Mouse (Mus musculus): ENCODE data around the gene F12. TPM values are rescaled to one million over a fixed set of nuclear protein-coding genes. Genes with fewer than 3 reads are reported as not detected.

F12 gene
- polyA plus RNA-seq (2014; fragmentation: Illumina TruSeq; extraction: RNeasy Lipid Tissue Mini Kit (QIAGEN cat#74804); ENCODE audit: insufficient read depth, low read depth, low replicate concordance) = 0.11 TPM

GRCm38 (mm10) chr13:55426613-55427012, at the start of gene F12:
Gene F12 (minus strand): TSS chr13:55426793.

GRCm38 (mm10) chr13:55464027-55464884, 37.7 kb upstream of the F12 start, which contains the start of gene Prr7:
Gene Prr7 (plus strand): TSS chr13:55464267.

GRCm38 (mm10) chr13:55444937-55445315, 18.3 kb upstream of the F12 start, which contains the start of gene Grk6:
Gene Grk6 (plus strand): TSS chr13:55445072.

DNA sequence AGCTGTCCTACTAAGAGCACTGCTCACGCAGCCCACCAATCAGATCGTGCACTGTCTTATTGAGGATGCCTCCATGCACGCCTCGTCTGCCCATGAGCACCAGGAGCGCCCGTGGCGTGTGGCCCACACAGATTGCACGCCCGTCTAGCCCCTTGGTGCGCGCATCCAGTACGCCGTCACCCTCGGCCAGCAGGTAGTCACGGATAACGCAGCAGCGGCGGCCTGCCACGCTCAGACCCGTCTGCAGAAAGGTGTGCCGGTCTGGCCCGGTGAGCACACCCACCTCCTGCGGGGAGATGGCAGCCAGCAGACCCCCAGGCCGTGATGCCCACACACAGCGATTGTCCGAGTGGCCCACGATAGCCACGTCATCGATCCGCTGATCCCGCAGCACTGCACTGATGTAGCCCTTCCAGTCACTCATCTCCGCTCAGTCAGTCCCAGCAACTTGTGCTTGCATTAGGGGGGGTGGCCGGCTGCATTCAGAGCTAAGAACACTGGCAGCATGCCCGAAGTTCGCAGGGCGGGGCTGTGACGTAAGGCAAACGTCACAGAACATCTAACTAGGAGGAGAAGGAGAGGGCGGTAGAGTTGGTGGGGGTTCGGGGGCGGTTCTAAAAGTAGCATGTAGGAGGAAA, 11.7 kb downstream of the F12 start, which contains the start of gene Pfn3:
Pfn3 (minus strand) TSS at position 490 of the 638 bp plus-strand sequence.

DNA sequence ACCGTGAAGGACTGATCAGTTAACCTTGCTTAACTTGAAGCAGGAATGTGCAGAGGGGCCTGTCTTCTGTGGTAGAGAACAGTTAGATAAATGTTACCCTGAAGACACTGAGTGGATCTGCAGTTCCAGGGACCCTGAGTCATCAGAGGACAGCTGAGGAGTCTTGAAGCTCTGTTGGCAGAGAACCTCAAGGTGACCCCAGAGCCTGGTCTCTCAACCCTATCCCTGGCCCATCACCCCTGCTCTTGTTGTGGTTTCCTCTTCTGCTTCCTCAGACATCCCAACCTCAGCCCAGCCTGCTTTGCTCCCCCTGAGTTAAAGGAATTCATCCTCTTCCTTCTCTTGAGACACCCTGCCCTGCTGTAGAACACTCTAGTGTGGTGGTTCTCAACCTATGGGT, 28.5 kb downstream of the F12 start, which contains the start of gene Slc34a1:
Slc34a1 (plus strand) TSS at position 100 of the 400 bp plus-strand sequence.

GRCm38 (mm10) chr13:55369531-55370114, 57.0 kb downstream of the F12 start, which contains the start of gene Rgs14:
Gene Rgs14 (plus strand): TSS chr13:55369732.

Other genes with a start within 250 kb of the F12 start
- gene Nsd1, start 217.0 kb downstream of the F12 start, polyA plus RNA-seq (2014; fragmentation: Illumina TruSeq; extraction: RNeasy Lipid Tissue Mini Kit (QIAGEN cat#74804); ENCODE audit: insufficient read depth, low read depth, low replicate concordance) = 12.2 TPM
- gene Prelid1, start 106.3 kb downstream of the F12 start, polyA plus RNA-seq (2014; fragmentation: Illumina TruSeq; extraction: RNeasy Lipid Tissue Mini Kit (QIAGEN cat#74804); ENCODE audit: insufficient read depth, low read depth, low replicate concordance) = 118 TPM
- 54.5 TPM for gene Rab24, start 104.8 kb downstream of the F12 start, polyA plus RNA-seq (2014; fragmentation: Illumina TruSeq; extraction: RNeasy Lipid Tissue Mini Kit (QIAGEN cat#74804); ENCODE audit: insufficient read depth, low read depth, low replicate concordance)
- gene Mxd3, start 97.0 kb downstream of the F12 start, polyA plus RNA-seq (2014; fragmentation: Illumina TruSeq; extraction: RNeasy Lipid Tissue Mini Kit (QIAGEN cat#74804); ENCODE audit: insufficient read depth, low read depth, low replicate concordance) = 1.1 TPM
- gene Lman2, start 64.0 kb downstream of the F12 start, polyA plus RNA-seq (2014; fragmentation: Illumina TruSeq; extraction: RNeasy Lipid Tissue Mini Kit (QIAGEN cat#74804); ENCODE audit: insufficient read depth, low read depth, low replicate concordance) = 46.3 TPM
- 6.5 TPM for gene Rgs14, start 57.1 kb downstream of the F12 start, polyA plus RNA-seq (2014; fragmentation: Illumina TruSeq; extraction: RNeasy Lipid Tissue Mini Kit (QIAGEN cat#74804); ENCODE audit: insufficient read depth, low read depth, low replicate concordance)
- gene Slc34a1, start 28.6 kb downstream of the F12 start, polyA plus RNA-seq (2014; fragmentation: Illumina TruSeq; extraction: RNeasy Lipid Tissue Mini Kit (QIAGEN cat#74804); ENCODE audit: insufficient read depth, low read depth, low replicate concordance) = not detected
- gene Pfn3, start 11.6 kb downstream of the F12 start, polyA plus RNA-seq (2014; fragmentation: Illumina TruSeq; extraction: RNeasy Lipid Tissue Mini Kit (QIAGEN cat#74804); ENCODE audit: insufficient read depth, low read depth, low replicate concordance) = not detected
- gene Grk6, start 18.3 kb upstream of the F12 start, polyA plus RNA-seq (2014; fragmentation: Illumina TruSeq; extraction: RNeasy Lipid Tissue Mini Kit (QIAGEN cat#74804); ENCODE audit: insufficient read depth, low read depth, low replicate concordance) = 26.2 TPM
- 1.3 TPM for gene Prr7, start 37.5 kb upstream of the F12 start, polyA plus RNA-seq (2014; fragmentation: Illumina TruSeq; extraction: RNeasy Lipid Tissue Mini Kit (QIAGEN cat#74804); ENCODE audit: insufficient read depth, low read depth, low replicate concordance)
- 5.0 TPM for gene Dbn1, start 61.3 kb upstream of the F12 start, polyA plus RNA-seq (2014; fragmentation: Illumina TruSeq; extraction: RNeasy Lipid Tissue Mini Kit (QIAGEN cat#74804); ENCODE audit: insufficient read depth, low read depth, low replicate concordance)
- gene Pdlim7, start 86.9 kb upstream of the F12 start, polyA plus RNA-seq (2014; fragmentation: Illumina TruSeq; extraction: RNeasy Lipid Tissue Mini Kit (QIAGEN cat#74804); ENCODE audit: insufficient read depth, low read depth, low replicate concordance) = 31.3 TPM
- gene Dok3, start 102.5 kb upstream of the F12 start, polyA plus RNA-seq (2014; fragmentation: Illumina TruSeq; extraction: RNeasy Lipid Tissue Mini Kit (QIAGEN cat#74804); ENCODE audit: insufficient read depth, low read depth, low replicate concordance) = 17.2 TPM
- 22.7 TPM for gene Ddx41, start 109.9 kb upstream of the F12 start, polyA plus RNA-seq (2014; fragmentation: Illumina TruSeq; extraction: RNeasy Lipid Tissue Mini Kit (QIAGEN cat#74804); ENCODE audit: insufficient read depth, low read depth, low replicate concordance)
- 54.6 TPM for gene Fam193b, start 144.3 kb upstream of the F12 start, polyA plus RNA-seq (2014; fragmentation: Illumina TruSeq; extraction: RNeasy Lipid Tissue Mini Kit (QIAGEN cat#74804); ENCODE audit: insufficient read depth, low read depth, low replicate concordance)
- gene Tmed9, start 146.9 kb upstream of the F12 start, polyA plus RNA-seq (2014; fragmentation: Illumina TruSeq; extraction: RNeasy Lipid Tissue Mini Kit (QIAGEN cat#74804); ENCODE audit: insufficient read depth, low read depth, low replicate concordance) = 140 TPM
- 12.9 TPM for gene B4galt7, start 173.1 kb upstream of the F12 start, polyA plus RNA-seq (2014; fragmentation: Illumina TruSeq; extraction: RNeasy Lipid Tissue Mini Kit (QIAGEN cat#74804); ENCODE audit: insufficient read depth, low read depth, low replicate concordance)
- 28.7 TPM for gene Caml, start 196.2 kb upstream of the F12 start, polyA plus RNA-seq (2014; fragmentation: Illumina TruSeq; extraction: RNeasy Lipid Tissue Mini Kit (QIAGEN cat#74804); ENCODE audit: insufficient read depth, low read depth, low replicate concordance)
- gene Ddx46, start 208.2 kb upstream of the F12 start, polyA plus RNA-seq (2014; fragmentation: Illumina TruSeq; extraction: RNeasy Lipid Tissue Mini Kit (QIAGEN cat#74804); ENCODE audit: insufficient read depth, low read depth, low replicate concordance) = 12.5 TPM

All from lung, adult 10 weeks (tissue).